Mouse (Mus musculus): ENCODE data around the gene Bcl11b. TPM values are rescaled to one million over a fixed set of nuclear protein-coding genes. Genes with fewer than 3 reads are reported as not detected.

Gene Bcl11b
- polyA plus RNA-seq, 1 experiment from 2014 or later: 2.6 TPM

DNA sequence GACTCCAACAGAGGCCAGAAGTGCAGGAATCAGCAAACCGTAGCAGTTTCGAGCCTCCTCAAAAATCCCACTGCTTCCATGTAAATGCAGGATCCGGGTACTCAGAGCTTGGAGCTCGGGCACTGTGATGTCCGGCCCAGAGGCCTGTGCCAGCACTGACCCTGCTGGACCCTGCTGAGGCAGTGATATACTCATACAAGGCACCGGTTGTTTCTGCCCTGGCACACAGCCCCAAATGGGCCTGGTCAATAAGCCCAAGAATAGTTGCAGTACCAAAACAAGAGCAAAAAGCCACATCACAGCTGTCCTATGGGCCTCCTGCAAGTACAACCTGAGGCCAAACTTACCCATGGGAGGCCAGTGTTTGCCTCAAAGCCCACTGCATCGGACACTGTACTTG is 36.4 kb downstream of the Bcl11b start:
- peaks cover 16% of the 10 kb centered on the region for H3K4me1 ChIP-seq (ENCODE audit: insufficient read depth, low read length)
- 80% methylated on average over 7 of the region's 7 CpGs for WGBS

DNA sequence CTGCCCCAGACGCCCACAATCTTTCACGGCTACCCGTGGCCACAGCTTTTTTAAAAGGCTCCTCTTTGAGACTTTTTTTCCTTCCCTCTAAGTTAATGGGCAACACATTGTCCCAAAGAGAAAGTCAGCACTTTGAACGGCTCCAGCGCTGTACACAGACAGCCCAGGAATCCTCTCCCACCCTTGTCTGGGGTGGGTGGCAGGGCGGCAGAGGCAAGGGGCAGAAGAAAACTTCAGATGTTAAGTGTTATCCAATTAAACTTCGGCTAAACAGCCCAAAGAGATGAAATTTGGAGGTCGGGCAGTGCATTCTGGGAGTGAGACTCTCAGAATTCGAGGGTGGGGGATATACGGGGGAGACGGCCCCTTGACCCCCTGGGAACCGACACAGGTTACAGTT is 38.3 kb downstream of the Bcl11b start:
- no peaks in the 10 kb centered on the region for H3K36me3 ChIP-seq (ENCODE audit: insufficient read depth, low read length)
- no peak overlapping the region for H3K27ac ChIP-seq (ENCODE audit: low read length)
- H3K9me3 ChIP-seq (ENCODE audit: low read length): no peaks in the 10 kb centered on the region
- 67% methylated on average over 12 of the region's 12 CpGs for WGBS
- no peaks in the 10 kb centered on the region for H3K27me3 ChIP-seq (ENCODE audit: insufficient read depth, low read length)
- H3K4me2 ChIP-seq (replicated peaks; ENCODE audit: low read depth, low read length): no peak overlapping the region
- H3K9ac ChIP-seq (replicated peaks; ENCODE audit: low read length): no peak overlapping the region
- ATAC-seq (ENCODE audit: low FRiP score, low TSS enrichment): no peak
- no peak overlapping the region for H3K4me3 ChIP-seq (ENCODE audit: low read length)
- H3K4me1 ChIP-seq (ENCODE audit: insufficient read depth, low read length): peaks cover 34% of the 10 kb centered on the region

More for the DNA sequence above, 36.4 kb downstream of the Bcl11b start:
- Histone ChIP-seq H3K36me3 (ENCODE audit: insufficient read depth, low read length) (no peaks in the 10 kb centered on the region), H3K27me3 (ENCODE audit: insufficient read depth, low read length) (no peaks in the 10 kb centered on the region), H3K4me2 (replicated peaks; ENCODE audit: low read depth, low read length) (no peak overlapping the region), H3K9me3 (ENCODE audit: low read length) (no peaks in the 10 kb centered on the region), H3K4me3 (ENCODE audit: low read length) (no peak overlapping the region), H3K9ac (replicated peaks; ENCODE audit: low read length) (no peak overlapping the region), H3K27ac (ENCODE audit: low read length) (no peak overlapping the region)
- ATAC-seq (ENCODE audit: low FRiP score, low TSS enrichment): no peak

DNA sequence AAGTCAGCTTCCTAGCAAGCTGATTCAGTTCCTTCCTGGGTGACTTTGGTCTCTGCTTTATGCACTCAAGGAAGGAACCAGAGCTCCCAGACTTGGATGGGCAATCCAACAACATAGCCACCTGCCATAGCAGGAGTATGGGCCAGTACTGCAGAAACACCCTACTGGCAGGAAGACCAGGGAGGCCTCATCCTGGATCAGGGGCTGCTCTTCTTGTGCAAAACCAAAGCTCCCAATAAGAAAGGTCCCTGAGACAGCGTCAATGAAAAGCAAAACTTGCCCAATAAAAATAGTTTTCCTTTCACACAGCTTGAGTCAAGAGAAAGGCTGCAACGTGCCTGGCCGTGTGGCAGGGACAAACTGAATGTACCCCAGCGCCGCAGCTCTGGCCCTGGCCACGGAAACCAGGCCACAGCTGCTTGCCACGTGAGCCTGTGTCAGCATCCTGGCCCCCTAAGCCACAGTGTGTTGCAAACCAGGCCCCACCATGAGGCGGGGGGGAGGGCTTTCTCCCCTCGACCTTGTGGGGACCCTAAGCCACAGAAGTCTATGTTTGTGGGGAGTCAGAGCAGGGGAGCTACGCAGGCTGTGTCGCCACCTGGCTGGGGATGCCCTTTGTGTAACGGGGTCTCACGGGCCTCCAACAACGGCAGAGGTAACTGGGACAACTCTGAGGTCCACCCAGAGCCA is 38.9 kb downstream of the Bcl11b start:
- Histone ChIP-seq H3K27ac (ENCODE audit: low read length) (no peak overlapping the region), H3K27me3 (ENCODE audit: insufficient read depth, low read length) (no peaks in the 10 kb centered on the region), H3K4me3 (ENCODE audit: low read length) (no peak overlapping the region), H3K36me3 (ENCODE audit: insufficient read depth, low read length) (no peaks in the 10 kb centered on the region), H3K9me3 (ENCODE audit: low read length) (no peaks in the 10 kb centered on the region), H3K9ac (replicated peaks; ENCODE audit: low read length) (no peak overlapping the region), H3K4me2 (replicated peaks; ENCODE audit: low read depth, low read length) (no peak overlapping the region), H3K4me1 (ENCODE audit: insufficient read depth, low read length) (peaks cover 39% of the 10 kb centered on the region)
- no peak for ATAC-seq (ENCODE audit: low FRiP score, low TSS enrichment)
- 81% methylated on average over 14 of the region's 14 CpGs for WGBS

DNA sequence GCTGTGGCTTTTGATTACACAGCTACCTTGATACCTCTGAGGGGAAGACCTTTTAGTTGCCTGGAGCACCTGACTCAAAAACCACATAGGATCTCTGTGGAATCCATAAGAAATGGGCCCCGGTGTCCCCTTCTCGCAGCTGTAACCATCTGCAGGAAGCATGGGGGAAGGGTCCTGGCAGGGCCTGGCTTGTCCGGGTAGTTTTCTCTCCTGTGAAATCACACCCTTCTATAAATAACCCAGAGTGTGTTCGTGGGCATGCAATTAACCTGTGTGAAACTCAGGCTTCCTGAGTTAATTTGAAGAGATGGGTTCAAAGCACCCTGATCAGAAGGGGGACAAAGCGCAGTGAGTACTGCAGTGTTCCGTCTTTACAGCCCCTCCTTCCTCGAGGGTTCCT is 40.5 kb downstream of the Bcl11b start:
- Histone ChIP-seq H3K9me3 (ENCODE audit: low read length) (no peaks in the 10 kb centered on the region), H3K4me1 (ENCODE audit: insufficient read depth, low read length) (peaks cover 39% of the 10 kb centered on the region), H3K27ac (ENCODE audit: low read length) (no peak overlapping the region), H3K4me2 (replicated peaks; ENCODE audit: low read depth, low read length) (no peak overlapping the region), H3K36me3 (ENCODE audit: insufficient read depth, low read length) (no peaks in the 10 kb centered on the region), H3K4me3 (ENCODE audit: low read length) (no peak overlapping the region), H3K27me3 (ENCODE audit: insufficient read depth, low read length) (no peaks in the 10 kb centered on the region), H3K9ac (replicated peaks; ENCODE audit: low read length) (no peak overlapping the region)
- ATAC-seq (ENCODE audit: low FRiP score, low TSS enrichment): no peak
- 23% methylated on average over 7 of the region's 7 CpGs for whole genome bisulfite sequencing

DNA sequence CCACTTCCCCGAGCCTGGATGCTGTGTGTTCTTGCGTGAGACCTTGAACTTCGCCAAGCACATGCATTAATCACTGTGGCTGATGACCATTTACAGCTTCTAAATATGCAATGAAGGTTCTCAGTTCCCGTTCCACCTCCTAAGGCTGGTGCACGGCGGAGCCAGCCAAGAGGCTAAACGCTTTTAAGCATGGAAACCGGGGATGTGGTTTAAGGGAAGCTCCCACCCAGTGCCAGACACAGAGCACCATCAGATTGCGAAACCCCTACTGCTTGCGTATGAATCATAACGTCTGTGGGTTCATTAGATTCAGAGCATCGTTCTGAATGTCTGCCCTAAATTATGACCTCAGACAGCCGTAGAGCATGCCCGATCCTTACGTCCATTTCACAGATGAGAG is 41.6 kb downstream of the Bcl11b start:
- Histone ChIP-seq H3K9ac (replicated peaks; ENCODE audit: low read length) (no peak overlapping the region), H3K27ac (ENCODE audit: low read length) (no peak overlapping the region), H3K9me3 (ENCODE audit: low read length) (no peaks in the 10 kb centered on the region), H3K36me3 (ENCODE audit: insufficient read depth, low read length) (no peaks in the 10 kb centered on the region), H3K4me1 (ENCODE audit: insufficient read depth, low read length) (peaks cover 39% of the 10 kb centered on the region), H3K27me3 (ENCODE audit: insufficient read depth, low read length) (no peaks in the 10 kb centered on the region), H3K4me3 (ENCODE audit: low read length) (no peak overlapping the region), H3K4me2 (replicated peaks; ENCODE audit: low read depth, low read length) (no peak overlapping the region)
- ATAC-seq (ENCODE audit: low FRiP score, low TSS enrichment): no peak
- WGBS: 45% methylated on average over 15 of the region's 15 CpGs

DNA sequence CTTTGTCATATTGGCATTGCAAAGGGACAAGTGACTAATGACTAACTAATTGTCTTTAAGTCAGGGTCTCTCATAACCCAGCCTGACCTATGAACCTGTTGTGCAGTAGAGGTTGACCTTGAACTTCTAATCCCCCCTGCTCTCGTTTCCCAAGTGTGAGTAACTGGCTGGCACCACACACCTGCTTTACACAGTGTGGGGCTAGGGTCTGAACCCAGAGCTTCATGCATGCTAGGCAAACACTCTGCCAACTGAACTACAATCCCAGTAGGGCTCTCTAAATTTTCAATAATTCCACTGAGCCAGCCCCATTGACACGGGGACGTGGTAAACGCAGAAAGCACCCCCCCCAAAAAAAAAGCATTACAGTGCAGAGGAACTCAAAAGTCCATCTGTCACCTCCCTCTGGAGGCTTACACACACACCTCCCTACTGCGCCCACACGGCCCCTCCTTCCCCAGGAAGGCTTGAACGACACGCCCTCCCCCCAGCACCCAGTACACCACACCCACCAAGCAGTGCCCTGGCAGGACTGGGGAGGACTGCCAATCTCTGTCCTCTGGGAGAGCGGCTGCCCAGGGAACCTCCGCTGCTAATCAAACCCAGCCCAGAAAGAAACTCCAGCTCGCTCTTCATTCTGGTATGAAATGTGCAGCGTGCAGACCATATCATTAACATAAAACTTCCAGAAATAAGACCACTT is 42.5 kb downstream of the Bcl11b start:
- 37% methylated on average over 12 of the region's 12 CpGs for WGBS
- Histone ChIP-seq H3K9me3 (ENCODE audit: low read length) (no peaks in the 10 kb centered on the region), H3K9ac (replicated peaks; ENCODE audit: low read length) (no peak overlapping the region), H3K4me2 (replicated peaks; ENCODE audit: low read depth, low read length) (peak overlapping the region; percentile 18; the same call in 1 of the 2 replicates), H3K27ac (ENCODE audit: low read length) (no peak overlapping the region), H3K36me3 (ENCODE audit: insufficient read depth, low read length) (no peaks in the 10 kb centered on the region), H3K27me3 (ENCODE audit: insufficient read depth, low read length) (no peaks in the 10 kb centered on the region), H3K4me3 (ENCODE audit: low read length) (no peak overlapping the region), H3K4me1 (ENCODE audit: insufficient read depth, low read length) (peaks cover 39% of the 10 kb centered on the region)
- peak; percentile 81 for ATAC-seq (ENCODE audit: low FRiP score, low TSS enrichment)

DNA sequence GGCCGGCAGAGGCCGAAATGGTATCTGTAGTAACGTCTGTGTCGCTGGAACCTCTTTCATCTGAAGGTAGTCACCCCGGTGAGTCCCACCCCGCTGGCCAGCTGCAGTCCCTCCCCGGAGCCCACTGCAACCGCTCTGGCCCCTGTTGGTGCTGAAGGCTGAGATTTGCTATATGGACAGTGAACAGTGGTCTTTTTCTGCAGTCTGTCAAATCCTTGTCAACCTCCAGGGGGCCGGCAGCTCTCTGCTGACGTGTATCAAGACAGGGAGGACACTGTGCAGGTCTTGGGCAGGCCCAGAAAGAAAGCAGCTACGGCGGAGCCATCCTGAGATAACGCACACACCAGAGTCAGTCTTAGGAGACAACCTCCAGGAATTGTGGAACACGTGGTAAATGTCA is 43.0 kb downstream of the Bcl11b start:
- H3K4me2 ChIP-seq (replicated peaks; ENCODE audit: low read depth, low read length): no peak overlapping the region
- peaks cover 36% of the 10 kb centered on the region for H3K4me1 ChIP-seq (ENCODE audit: insufficient read depth, low read length)
- H3K4me3 ChIP-seq (ENCODE audit: low read length): no peak overlapping the region
- no peak for ATAC-seq (ENCODE audit: low FRiP score, low TSS enrichment)
- no peaks in the 10 kb centered on the region for H3K9me3 ChIP-seq (ENCODE audit: low read length)
- H3K9ac ChIP-seq (replicated peaks; ENCODE audit: low read length): no peak overlapping the region
- 65% methylated on average over 14 of the region's 14 CpGs for WGBS
- H3K27ac ChIP-seq (ENCODE audit: low read length): no peak overlapping the region
- H3K36me3 ChIP-seq (ENCODE audit: insufficient read depth, low read length): no peaks in the 10 kb centered on the region
- H3K27me3 ChIP-seq (ENCODE audit: insufficient read depth, low read length): no peaks in the 10 kb centered on the region

DNA sequence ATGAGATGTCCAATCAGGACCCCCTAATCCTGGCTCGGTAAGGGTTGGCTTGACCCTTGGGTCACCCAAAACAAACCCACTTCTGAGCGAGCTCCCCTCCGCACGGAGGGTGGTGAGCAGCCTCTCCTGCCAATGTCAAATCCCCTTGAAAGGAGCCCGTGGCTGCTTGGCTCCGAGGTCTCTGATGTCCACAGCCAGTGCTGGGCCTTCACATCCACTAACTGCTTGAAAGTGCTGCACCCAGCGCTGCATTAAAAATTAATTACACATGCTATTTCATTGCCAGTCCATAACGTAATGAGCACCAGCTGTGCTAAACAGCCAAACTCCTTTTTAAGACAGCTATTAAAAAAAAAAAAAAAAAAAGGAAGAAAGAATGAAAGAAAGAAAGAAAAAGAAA is 43.5 kb downstream of the Bcl11b start:
- WGBS: 43% methylated on average over 8 of the region's 8 CpGs
- H3K36me3 ChIP-seq (ENCODE audit: insufficient read depth, low read length): no peaks in the 10 kb centered on the region

DNA sequence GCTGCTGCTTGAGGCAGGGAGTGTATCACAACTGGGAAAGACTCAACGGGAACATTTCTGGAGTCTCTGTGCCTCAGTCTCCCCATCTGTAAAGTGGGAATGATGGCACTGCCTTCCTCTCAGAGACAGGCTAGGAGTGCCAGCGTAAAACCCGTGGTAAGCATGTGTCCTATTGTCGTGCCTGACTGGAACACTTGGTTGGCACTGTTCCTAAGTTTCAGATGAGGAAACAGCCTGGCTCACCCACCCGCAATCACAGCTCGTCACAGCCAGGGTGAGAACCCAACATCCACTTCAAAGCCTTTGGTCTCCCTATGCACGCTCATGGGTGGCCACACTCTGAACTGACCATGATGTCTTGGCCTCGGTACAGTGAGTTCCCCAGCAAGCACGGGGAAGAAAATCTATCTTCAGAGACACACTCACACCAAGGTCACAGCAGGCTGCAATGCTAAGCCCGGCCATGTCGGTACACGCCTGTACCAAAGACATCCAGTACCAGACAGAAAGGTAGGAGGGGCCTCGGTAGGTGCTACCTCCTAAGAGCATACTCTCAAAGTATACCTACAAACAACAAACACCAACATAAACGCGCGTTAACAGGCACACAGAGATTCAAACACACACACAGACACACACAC is 50.2 kb downstream of the Bcl11b start:
- Histone ChIP-seq H3K36me3 (ENCODE audit: insufficient read depth, low read length) (no peaks in the 10 kb centered on the region), H3K27me3 (ENCODE audit: insufficient read depth, low read length) (no peaks in the 10 kb centered on the region), H3K9me3 (ENCODE audit: low read length) (no peaks in the 10 kb centered on the region), H3K27ac (ENCODE audit: low read length) (no peak overlapping the region), H3K4me1 (ENCODE audit: insufficient read depth, low read length) (peaks cover 21% of the 10 kb centered on the region), H3K4me3 (ENCODE audit: low read length) (no peak overlapping the region), H3K4me2 (replicated peaks; ENCODE audit: low read depth, low read length) (peak overlapping the region; percentile 50), H3K9ac (replicated peaks; ENCODE audit: low read length) (no peak overlapping the region)
- 83% methylated on average over 16 of the region's 16 CpGs for WGBS
- no peak for ATAC-seq (ENCODE audit: low FRiP score, low TSS enrichment)

More for the DNA sequence above, 43.5 kb downstream of the Bcl11b start:
- no peaks in the 10 kb centered on the region for H3K9me3 ChIP-seq (ENCODE audit: low read length)
- H3K4me3 ChIP-seq (ENCODE audit: low read length): no peak overlapping the region
- H3K27ac ChIP-seq (ENCODE audit: low read length): no peak overlapping the region
- no peak for ATAC-seq (ENCODE audit: low FRiP score, low TSS enrichment)
- peaks cover 35% of the 10 kb centered on the region for H3K4me1 ChIP-seq (ENCODE audit: insufficient read depth, low read length)
- no peaks in the 10 kb centered on the region for H3K27me3 ChIP-seq (ENCODE audit: insufficient read depth, low read length)
- H3K9ac ChIP-seq (replicated peaks; ENCODE audit: low read length): no peak overlapping the region
- H3K4me2 ChIP-seq (replicated peaks; ENCODE audit: low read depth, low read length): no peak overlapping the region

DNA sequence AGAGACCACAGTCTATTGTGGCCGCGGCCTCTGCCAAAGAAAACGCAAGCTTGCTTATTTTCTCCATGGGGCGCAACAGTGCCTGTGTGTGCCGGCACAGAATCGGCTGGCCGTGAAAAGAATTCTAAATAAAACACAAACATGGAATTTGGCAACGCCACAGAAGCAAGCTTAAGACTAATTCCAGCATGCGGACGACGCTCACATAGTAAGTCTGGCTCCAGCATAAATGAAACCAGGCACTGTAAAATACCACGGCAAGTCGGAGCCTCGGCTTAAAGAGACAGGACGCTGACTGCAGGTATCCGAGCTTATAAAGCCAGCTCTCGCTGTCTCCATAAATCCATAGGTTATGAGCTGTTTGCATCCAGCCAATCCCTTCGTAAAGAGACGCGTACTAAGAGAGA is 51.1 kb downstream of the Bcl11b start:
- H3K36me3 ChIP-seq (ENCODE audit: insufficient read depth, low read length): no peaks in the 10 kb centered on the region
- H3K27ac ChIP-seq (ENCODE audit: low read length): no peak overlapping the region
- H3K27me3 ChIP-seq (ENCODE audit: insufficient read depth, low read length): no peaks in the 10 kb centered on the region
- no peaks in the 10 kb centered on the region for H3K9me3 ChIP-seq (ENCODE audit: low read length)
- 0 out of 2 replicates have a peak overlapping the region, but pooled peaks have one; percentile 2 for H3K9ac ChIP-seq (replicated peaks; ENCODE audit: low read length)
- no peak for ATAC-seq (ENCODE audit: low FRiP score, low TSS enrichment)
- 27% methylated on average over 20 of the region's 20 CpGs for WGBS
- H3K4me2 ChIP-seq (replicated peaks; ENCODE audit: low read depth, low read length): peak overlapping the region; percentile 50
- H3K4me1 ChIP-seq (ENCODE audit: insufficient read depth, low read length): peaks cover 21% of the 10 kb centered on the region
- H3K4me3 ChIP-seq (ENCODE audit: low read length): peak overlapping the region; percentile 26

Data from kidney, embryonic 16.5 days (tissue).